Mouse (Mus musculus) bone marrow macrophage, adult 2 months (primary cell): ENCODE measurements around the gene 1700028K03Rik.

Experiments
- CTCF ChIP-seq: IDR thresholded peaks from 2 replicates; pipeline ENCODE4 v1.5.1; 2012; ENCODE audit warnings: low read depth, mild to moderate bottlenecking, low read length, moderate library complexity
- POLR2A ChIP-seq: IDR thresholded peaks from 2 replicates; pipeline ENCODE4 v1.6.1; 2012; ENCODE audit warnings: mild to moderate bottlenecking, low read depth, low read length, borderline replicate concordance

- TF ChIP-seq CTCF (no peak), POLR2A (no peak)
These were observed 23.2 kb upstream of the 1700028K03Rik start for GRCm38 (mm10) chr5:107511326-107511725.
